Mouse (Mus musculus): ENCODE data around the gene Syt2.

Syt2 gene

GRCm38 (mm10) chr1:134741946-134742661 lies 95.6 kb downstream of the Syt2 start:
- no peak for DNase-seq (ENCODE audit: low read depth, low spot score)

- DNase-seq (ENCODE audit: low read depth, low spot score), result no peak
Measured at GRCm38 (mm10) chr1:134745648-134746047, 99.2 kb downstream of the Syt2 start.

- no peak for DNase-seq (ENCODE audit: low read depth, low spot score)
Measured at GRCm38 (mm10) chr1:134747236-134748174, 101.0 kb downstream of the Syt2 start.

GRCm38 (mm10) chr1:134749889-134750288 lies 103.4 kb downstream of the Syt2 start:
- peak; percentile 70 for DNase-seq (ENCODE audit: low read depth, low spot score)

GRCm38 (mm10) chr1:134752447-134752846 lies 106.0 kb downstream of the Syt2 start:
- no peak for DNase-seq (ENCODE audit: low read depth, low spot score)

GRCm38 (mm10) chr1:134753751-134754630 lies 107.5 kb downstream of the Syt2 start:
- DNase-seq (ENCODE audit: low read depth, low spot score), result peak; percentile 86

- DNase-seq (ENCODE audit: low read depth, low spot score), result no peak
Measured at GRCm38 (mm10) chr1:134754818-134755217, 108.3 kb downstream of the Syt2 start.

GRCm38 (mm10) chr1:134755548-134756189 lies 109.2 kb downstream of the Syt2 start:
- DNase-seq (ENCODE audit: low read depth, low spot score), result no peak

GRCm38 (mm10) chr1:134756190-134756873 lies 109.9 kb downstream of the Syt2 start:
- DNase-seq (ENCODE audit: low read depth, low spot score), result no peak

GRCm38 (mm10) chr1:134757230-134757629 lies 110.8 kb downstream of the Syt2 start:
- DNase-seq (ENCODE audit: low read depth, low spot score), result peak; percentile 53

- DNase-seq (ENCODE audit: low read depth, low spot score), result no peak
Measured at GRCm38 (mm10) chr1:134759133-134759532, 112.7 kb downstream of the Syt2 start.

GRCm38 (mm10) chr1:134760642-134761041 lies 114.2 kb downstream of the Syt2 start:
- peak; percentile 68 for DNase-seq (ENCODE audit: low read depth, low spot score)

- no peak for DNase-seq (ENCODE audit: low read depth, low spot score)
Measured at GRCm38 (mm10) chr1:134761534-134761933, 115.1 kb downstream of the Syt2 start.

GRCm38 (mm10) chr1:134763250-134763649 lies 116.8 kb downstream of the Syt2 start:
- DNase-seq (ENCODE audit: low read depth, low spot score), result no peak

- no peak for DNase-seq (ENCODE audit: low read depth, low spot score)
Measured at GRCm38 (mm10) chr1:134763776-134764438, 117.4 kb downstream of the Syt2 start.

- no peak for DNase-seq (ENCODE audit: low read depth, low spot score)
Measured at GRCm38 (mm10) chr1:134764831-134765458, 118.5 kb downstream of the Syt2 start.

- DNase-seq (ENCODE audit: low read depth, low spot score), result no peak
Measured at GRCm38 (mm10) chr1:134766448-134766847, 120.0 kb downstream of the Syt2 start.

GRCm38 (mm10) chr1:134770312-134770711 lies 123.8 kb downstream of the Syt2 start:
- DNase-seq (ENCODE audit: low read depth, low spot score), result no peak

- DNase-seq (ENCODE audit: low read depth, low spot score), result peak; percentile 84
Measured at GRCm38 (mm10) chr1:134771353-134771752, 124.9 kb downstream of the Syt2 start.
